Mouse (Mus musculus) kidney, embryonic 15.5 days (tissue): ENCODE measurements around the gene Cops2. TPM values are rescaled to one million over a fixed set of nuclear protein-coding genes. Genes with fewer than 3 reads are reported as not detected.

Experiments used
- ATAC-seq: fragments of 200-750 bp; cut with Nextera tagmentation; replicated peaks from 2 replicates; pipeline ENCODE4 v1.8.0; 2017; ENCODE audit warnings: moderate TSS enrichment; ENCODE audit not compliant: low FRiP score
- H3K27ac ChIP-seq: fragments of 300-500 bp; sonication (generic); 2 replicates; pipeline ENCODE4 v1.5.1; 2015; ENCODE audit warnings: mild to moderate bottlenecking, inconsistent platforms
- H3K27me3 ChIP-seq: fragments of 300-500 bp; sonication (generic); 2 replicates; pipeline ENCODE4 v1.6.1; 2015; ENCODE audit warnings: inconsistent platforms
- H3K36me3 ChIP-seq: fragments of 300-500 bp; sonication (generic); 2 replicates; pipeline ENCODE4 v1.6.1; 2015; ENCODE audit warnings: inconsistent platforms
- H3K4me1 ChIP-seq: fragments of 300-500 bp; sonication (generic); 2 replicates; pipeline ENCODE4 v1.6.1; 2015; ENCODE audit warnings: inconsistent platforms
- H3K4me2 ChIP-seq: fragments of 300-500 bp; sonication (generic); 2 replicates; pipeline ENCODE4 v1.6.1; 2015; ENCODE audit warnings: moderate library complexity, mild to moderate bottlenecking, inconsistent platforms
- H3K4me3 ChIP-seq: fragments of 300-500 bp; sonication (generic); replicated peaks from 2 replicates; pipeline ENCODE4 v1.5.1; 2015; ENCODE audit warnings: mild to moderate bottlenecking, inconsistent platforms
- H3K9ac ChIP-seq: fragments of 300-500 bp; sonication (generic); 2 replicates; pipeline ENCODE4 v1.6.1; 2015; ENCODE audit warnings: mild to moderate bottlenecking, inconsistent platforms
- H3K9me3 ChIP-seq: fragments of 300-500 bp; sonication (generic); replicated peaks from 2 replicates; pipeline ENCODE4 v1.6.1; 2016; ENCODE audit warnings: inconsistent platforms
- WGBS: fragments of 180-500 bp; shearing (Covaris S2); methylation state at CpG from one replicate; pipeline ENCODE4 v1.1.7; 2015; ENCODE audit warnings: mixed read lengths; 5-methylcytosine and 5-hydroxymethylcytosine counted together
- polyA plus RNA-seq: library from polyadenylated mRNA; unstranded; fragments of >200 nt; fragmentation: Nextera tagmentation; extraction: Ambion mirVana; gene quantifications from 2 replicates; pipeline ENCODE4 v1.2.1, GENCODE M21; 2015

Cops2 gene
- polyA plus RNA-seq, 1 experiment from 2014 or later = 80.0 TPM

DNA sequence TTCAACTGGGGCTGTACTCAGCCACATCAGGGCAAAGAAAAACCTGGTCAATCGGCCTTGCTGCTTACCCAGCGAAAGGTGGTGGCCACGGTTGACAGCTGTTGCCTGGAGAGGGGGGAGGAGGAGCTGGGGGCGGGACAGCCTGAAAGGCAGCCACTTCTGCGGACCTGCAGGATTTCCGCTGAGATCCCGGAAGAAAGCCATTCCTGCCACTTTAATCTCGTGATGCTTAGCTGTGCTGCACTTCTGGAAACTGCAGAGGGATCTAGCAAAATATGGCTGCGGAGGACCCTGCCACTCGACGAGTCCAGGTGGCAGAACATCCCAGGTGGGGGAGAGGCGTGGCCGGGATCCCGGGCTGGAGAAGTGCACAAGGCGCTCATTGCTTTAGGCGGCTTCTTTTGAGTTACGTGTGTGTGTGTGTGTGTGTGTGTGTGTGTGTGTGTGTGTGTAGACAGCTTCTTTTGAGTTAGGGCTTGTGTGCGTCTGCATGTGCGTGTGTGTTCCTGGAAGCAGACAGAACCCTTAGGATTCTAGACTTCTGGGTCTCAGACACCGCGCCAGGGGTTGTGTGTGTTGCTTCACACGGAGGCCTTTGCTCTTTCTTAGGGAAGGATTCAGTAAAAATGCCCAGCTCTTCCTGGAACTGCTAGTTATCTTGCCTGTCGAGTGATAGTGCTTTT is 7.3 kb upstream of the Cops2 start:
- H3K4me3 ChIP-seq = peak overlapping the region; percentile 70
- peak overlapping the region; percentile 70 for H3K9ac ChIP-seq
- peak overlapping the region; percentile 80 for H3K4me2 ChIP-seq
- WGBS = 3% methylated on average over 23 of the region's 23 CpGs
- no peaks in the 10 kb centered on the region for H3K27me3 ChIP-seq
- H3K9me3 ChIP-seq = no peaks in the 10 kb centered on the region
- H3K4me1 ChIP-seq = peaks cover 18% of the 10 kb centered on the region
- peak overlapping the region; percentile 56 for H3K27ac ChIP-seq
- ATAC-seq = peak; percentile 91
- 0 out of 2 replicates have a peak, but pooled peaks cover 3% of the 10 kb centered on the region for H3K36me3 ChIP-seq

DNA sequence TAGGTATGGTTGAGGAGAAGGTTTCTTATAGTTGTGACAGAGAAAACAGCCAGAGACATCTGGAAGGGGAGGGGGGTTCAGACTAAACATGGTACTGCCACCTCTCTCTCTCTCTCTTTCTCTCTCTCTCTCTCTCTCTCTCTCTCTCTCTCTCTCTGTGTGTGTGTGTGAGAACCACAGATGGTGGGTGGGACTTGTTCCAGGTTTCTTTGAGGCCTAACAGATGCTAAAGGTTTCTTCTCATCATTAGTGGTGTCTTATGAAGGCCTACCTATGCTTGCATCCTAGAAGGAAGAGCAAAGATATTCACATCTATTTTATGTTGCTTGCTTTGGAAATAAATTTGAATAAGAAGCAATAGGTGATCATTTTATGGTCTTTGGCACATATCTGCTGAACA is 6.6 kb upstream of the Cops2 start:
- peak overlapping the region; percentile 56; the same call in 1 of the 2 replicates for H3K27ac ChIP-seq
- ATAC-seq = no peak

DNA sequence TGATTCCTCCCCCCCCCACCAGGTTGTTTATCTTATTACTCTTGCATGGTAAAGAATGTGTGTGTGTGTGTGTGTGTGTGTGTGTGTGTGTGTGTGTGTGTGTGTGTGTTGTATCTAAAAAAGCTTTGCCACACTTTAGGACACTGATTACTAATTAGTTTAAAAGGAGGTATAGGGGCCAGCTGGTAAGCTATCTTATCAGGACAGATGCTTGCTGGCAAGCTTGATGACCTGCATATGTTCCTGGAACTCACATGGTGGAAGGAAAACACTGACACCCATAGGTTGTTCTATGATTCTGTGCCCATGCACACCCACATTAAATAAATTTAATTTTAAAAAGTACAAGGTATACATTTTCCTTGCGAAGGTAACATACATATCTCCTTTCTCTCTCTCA is 5.6 kb upstream of the Cops2 start:
- 81% methylated on average over 1 of the region's 1 CpGs for WGBS
- no peak overlapping the region for H3K9ac ChIP-seq
- no peak overlapping the region for H3K4me3 ChIP-seq
- H3K36me3 ChIP-seq = 0 out of 2 replicates have a peak, but pooled peaks cover 3% of the 10 kb centered on the region
- H3K4me1 ChIP-seq = peaks cover 18% of the 10 kb centered on the region
- ATAC-seq = no peak
- no peaks in the 10 kb centered on the region for H3K9me3 ChIP-seq
- H3K27me3 ChIP-seq = no peaks in the 10 kb centered on the region
- no peak overlapping the region for H3K4me2 ChIP-seq
- no peak overlapping the region for H3K27ac ChIP-seq

More for the DNA sequence above, 6.6 kb upstream of the Cops2 start:
- H3K4me3 ChIP-seq = peak overlapping the region; percentile 70
- no peaks in the 10 kb centered on the region for H3K27me3 ChIP-seq
- peak overlapping the region; percentile 80 for H3K4me2 ChIP-seq
- no peaks in the 10 kb centered on the region for H3K9me3 ChIP-seq
- 0 out of 2 replicates have a peak, but pooled peaks cover 3% of the 10 kb centered on the region for H3K36me3 ChIP-seq
- H3K4me1 ChIP-seq = peaks cover 18% of the 10 kb centered on the region
- no peak overlapping the region for H3K9ac ChIP-seq

DNA sequence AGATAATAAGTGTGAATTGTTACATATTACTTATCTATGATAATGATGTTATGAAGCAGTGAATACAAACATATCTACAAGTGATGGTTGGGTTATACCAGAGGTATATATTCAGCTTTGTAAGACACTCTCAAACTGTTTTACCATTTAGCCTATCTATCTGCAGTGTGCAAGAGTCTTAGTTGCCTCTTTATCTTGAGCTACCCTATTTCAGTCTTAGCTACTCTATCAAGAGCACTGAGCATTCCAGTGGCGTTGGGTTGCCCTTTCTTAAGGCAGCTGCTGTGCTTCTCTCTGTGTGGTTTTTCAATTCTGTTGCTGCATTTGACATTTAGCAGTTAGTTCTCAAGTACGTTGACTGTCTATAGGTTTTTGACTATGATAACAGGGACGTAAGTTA is 4.9 kb upstream of the Cops2 start:
- Histone ChIP-seq H3K4me3 (no peak overlapping the region), H3K36me3 (no peaks in the 10 kb centered on the region), H3K9me3 (no peaks in the 10 kb centered on the region), H3K27ac (no peak overlapping the region), H3K9ac (no peak overlapping the region), H3K4me2 (no peak overlapping the region), H3K27me3 (no peaks in the 10 kb centered on the region), H3K4me1 (peaks cover 18% of the 10 kb centered on the region)
- WGBS = 80% methylated on average over 3 of the region's 3 CpGs
- ATAC-seq = no peak

DNA sequence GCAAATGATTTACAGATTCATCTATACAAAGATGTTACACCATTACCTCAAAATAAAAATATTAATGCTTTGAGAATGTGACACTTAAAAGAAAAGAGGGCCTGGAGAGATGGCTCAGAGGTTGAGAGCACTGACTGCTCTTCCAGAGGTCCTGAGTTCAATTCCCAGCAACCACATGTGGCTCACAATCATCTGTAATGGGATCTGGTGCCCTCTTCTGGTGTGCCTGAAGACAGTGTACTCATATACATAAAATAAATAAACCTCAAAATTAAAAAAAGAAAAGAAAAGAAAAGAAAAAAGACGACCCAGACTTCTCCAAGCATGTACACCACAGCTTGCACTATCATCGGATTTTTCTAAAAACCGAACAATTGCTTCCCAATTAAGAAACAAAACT is 1.2 kb downstream of the Cops2 start:
- Histone ChIP-seq H3K4me2 (peak overlapping the region; percentile 62), H3K27me3 (no peaks in the 10 kb centered on the region), H3K9ac (no peak overlapping the region), H3K36me3 (no peaks in the 10 kb centered on the region), H3K27ac (no peak overlapping the region), H3K9me3 (no peaks in the 10 kb centered on the region), H3K4me1 (peaks cover 12% of the 10 kb centered on the region; the same call in 1 of the 2 replicates), H3K4me3 (peak overlapping the region; percentile 85)
- 47% methylated on average over 3 of the region's 3 CpGs for WGBS
- no peak for ATAC-seq

DNA sequence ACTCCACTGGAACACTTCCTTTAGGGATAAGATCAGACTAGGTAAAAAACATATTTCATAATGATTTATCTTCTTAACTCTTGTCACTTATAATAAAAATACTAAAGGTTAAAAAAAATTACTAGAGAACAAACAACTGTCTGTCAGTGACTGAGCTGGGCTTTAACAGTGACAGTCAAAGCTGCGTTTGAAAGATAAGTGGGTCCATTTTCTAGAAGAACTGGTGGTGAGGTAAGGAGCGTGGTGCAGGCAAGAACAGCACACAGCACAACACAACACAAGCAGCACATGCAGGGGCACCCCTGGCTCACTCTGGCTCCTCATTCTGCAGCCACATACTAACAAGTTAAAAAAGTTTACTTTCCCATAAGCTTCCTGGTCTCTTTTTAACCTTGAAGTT is 7.7 kb downstream of the Cops2 start:
- Histone ChIP-seq H3K27ac (no peak overlapping the region), H3K9me3 (no peaks in the 10 kb centered on the region), H3K36me3 (peaks cover 26% of the 10 kb centered on the region), H3K4me1 (peaks cover 4% of the 10 kb centered on the region; the same call in 1 of the 2 replicates), H3K27me3 (no peaks in the 10 kb centered on the region), H3K9ac (no peak overlapping the region), H3K4me3 (no peak overlapping the region), H3K4me2 (no peak overlapping the region)
- 77% methylated on average over 2 of the region's 2 CpGs for WGBS
- no peak for ATAC-seq

DNA sequence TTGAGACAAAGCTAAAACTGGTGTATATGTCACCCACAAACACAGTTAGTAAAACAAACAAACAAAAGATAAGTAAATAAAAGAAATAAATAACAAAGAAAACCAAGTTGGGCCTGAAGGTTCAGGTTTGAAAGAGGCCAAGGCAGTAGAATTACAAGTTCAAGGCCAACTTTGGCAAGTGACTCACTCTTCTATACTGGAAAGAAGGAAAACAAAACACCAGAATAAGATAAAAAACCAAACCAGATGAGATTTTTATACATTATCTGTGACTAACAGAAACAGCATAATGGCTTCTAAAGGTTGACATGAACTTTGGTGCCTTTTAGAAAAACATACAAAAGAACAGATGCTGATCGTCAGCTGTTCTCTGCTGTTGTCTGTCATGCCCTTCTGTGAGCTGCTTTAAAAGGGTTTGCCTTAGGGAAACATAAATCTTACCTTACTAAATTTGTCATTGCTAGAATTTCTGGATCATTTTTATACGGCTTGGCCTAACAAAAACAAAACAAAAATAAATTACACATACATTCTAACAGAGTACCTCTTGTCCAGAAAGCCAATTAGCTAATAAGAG is 20.1 kb downstream of the Cops2 start:
- Histone ChIP-seq H3K4me1 (no peaks in the 10 kb centered on the region), H3K9ac (no peak overlapping the region), H3K36me3 (peaks cover 78% of the 10 kb centered on the region), H3K9me3 (no peaks in the 10 kb centered on the region), H3K4me3 (no peak overlapping the region), H3K4me2 (no peak overlapping the region), H3K27ac (no peak overlapping the region), H3K27me3 (no peaks in the 10 kb centered on the region)
- WGBS = 54% methylated on average over 2 of the region's 2 CpGs
- no peak for ATAC-seq

DNA sequence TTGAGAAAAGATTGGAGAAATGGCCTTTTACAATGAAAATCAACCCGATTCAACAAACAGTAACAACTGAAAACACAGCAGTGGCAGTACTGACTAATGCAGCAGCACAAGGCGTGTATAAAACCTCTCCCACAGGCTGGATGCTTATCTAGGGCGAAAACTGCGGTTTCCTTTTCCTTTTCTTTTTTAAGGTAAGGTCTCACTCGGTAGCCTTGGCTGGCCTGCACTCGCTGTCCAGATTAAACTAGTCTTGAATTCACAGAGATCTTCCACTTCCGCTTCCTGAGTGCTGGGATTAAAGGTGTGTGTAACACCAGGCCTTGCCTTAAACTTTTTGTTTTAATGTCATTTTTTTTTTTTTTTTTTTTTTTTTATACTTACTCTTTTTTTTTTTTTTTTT is 20.8 kb downstream of the Cops2 start:
- ATAC-seq = no peak
- H3K9me3 ChIP-seq = no peaks in the 10 kb centered on the region
- H3K27ac ChIP-seq = no peak overlapping the region
- peaks cover 79% of the 10 kb centered on the region for H3K36me3 ChIP-seq
- H3K4me3 ChIP-seq = no peak overlapping the region
- no peaks in the 10 kb centered on the region for H3K4me1 ChIP-seq
- 93% methylated on average over 7 of the region's 7 CpGs for WGBS
- no peak overlapping the region for H3K9ac ChIP-seq
- H3K4me2 ChIP-seq = no peak overlapping the region
- no peaks in the 10 kb centered on the region for H3K27me3 ChIP-seq

DNA sequence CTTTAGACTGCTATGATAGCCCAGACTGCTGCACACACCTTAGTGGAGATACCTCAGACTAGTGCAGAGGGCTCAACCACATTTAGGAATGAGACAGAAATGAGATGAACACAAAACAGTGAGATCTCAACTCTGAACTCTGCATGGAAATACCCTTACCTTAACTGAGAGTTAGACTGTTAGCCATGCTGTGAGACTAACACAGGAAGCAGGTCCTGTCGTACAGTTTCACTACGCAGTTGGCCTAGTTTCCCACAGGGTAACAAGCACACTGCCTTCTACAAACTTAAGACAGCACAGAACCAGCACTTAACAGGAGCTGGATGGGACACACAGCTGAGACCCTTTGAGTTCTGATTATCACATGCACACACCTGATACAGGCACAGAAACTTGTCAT is 29.0 kb downstream of the Cops2 start:
- Histone ChIP-seq H3K9ac (no peak overlapping the region), H3K9me3 (no peaks in the 10 kb centered on the region), H3K27ac (no peak overlapping the region), H3K27me3 (no peaks in the 10 kb centered on the region), H3K4me2 (no peak overlapping the region), H3K4me3 (no peak overlapping the region), H3K36me3 (peaks cover 65% of the 10 kb centered on the region), H3K4me1 (no peaks in the 10 kb centered on the region)
- WGBS = 97% methylated on average over 2 of the region's 2 CpGs
- ATAC-seq = no peak

DNA sequence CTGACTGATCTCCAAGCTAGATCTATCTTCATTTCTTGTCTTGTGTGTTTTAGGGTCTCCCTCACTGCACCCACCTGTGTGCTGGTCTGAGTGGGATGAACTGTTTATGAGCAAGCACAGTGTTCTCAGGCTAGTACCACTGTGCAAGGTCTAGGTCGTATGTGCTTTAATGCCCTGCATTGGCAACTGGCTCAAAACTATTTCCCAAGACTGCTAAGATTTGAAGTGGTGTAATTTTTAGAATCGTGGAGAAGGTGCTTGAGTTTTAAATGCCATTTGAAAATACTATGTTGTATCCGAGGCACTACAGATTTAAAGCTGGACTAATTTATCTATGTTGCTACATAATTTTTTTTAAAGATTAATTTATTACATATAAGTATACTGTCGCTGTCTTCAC is 31.0 kb downstream of the Cops2 start:
- H3K36me3 ChIP-seq = peaks cover 45% of the 10 kb centered on the region
- H3K9ac ChIP-seq = no peak overlapping the region
- 90% methylated on average over 4 of the region's 4 CpGs for WGBS
- no peaks in the 10 kb centered on the region for H3K4me1 ChIP-seq
- H3K4me2 ChIP-seq = no peak overlapping the region
- H3K27ac ChIP-seq = no peak overlapping the region
- no peak for ATAC-seq
- no peaks in the 10 kb centered on the region for H3K9me3 ChIP-seq
- H3K4me3 ChIP-seq = no peak overlapping the region
- no peaks in the 10 kb centered on the region for H3K27me3 ChIP-seq

DNA sequence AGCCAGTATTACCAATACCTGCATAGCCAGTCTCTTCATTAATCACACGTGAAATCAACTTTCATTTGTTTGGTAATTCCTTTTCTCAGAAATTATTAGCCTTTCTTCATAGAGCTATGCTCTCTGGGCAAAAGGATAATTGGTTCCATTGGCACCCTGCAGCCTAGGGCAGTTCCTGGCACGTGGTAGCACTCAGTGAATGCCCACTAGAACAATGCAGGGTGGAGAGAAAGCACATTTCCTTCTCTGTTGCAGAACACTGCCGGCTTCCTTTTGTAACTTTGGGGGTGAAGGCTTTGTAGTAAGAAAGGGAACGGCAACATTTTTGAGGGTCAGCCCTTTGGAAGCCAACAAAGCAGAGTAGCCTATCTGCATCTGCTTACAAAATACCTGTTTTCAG is 32.7 kb downstream of the Cops2 start:
- Histone ChIP-seq H3K27ac (no peak overlapping the region), H3K36me3 (peaks cover 30% of the 10 kb centered on the region), H3K9ac (no peak overlapping the region), H3K9me3 (no peaks in the 10 kb centered on the region), H3K4me3 (no peak overlapping the region), H3K4me2 (no peak overlapping the region), H3K4me1 (no peaks in the 10 kb centered on the region), H3K27me3 (no peaks in the 10 kb centered on the region)
- no peak for ATAC-seq
- whole genome bisulfite sequencing = 73% methylated on average over 4 of the region's 4 CpGs

DNA sequence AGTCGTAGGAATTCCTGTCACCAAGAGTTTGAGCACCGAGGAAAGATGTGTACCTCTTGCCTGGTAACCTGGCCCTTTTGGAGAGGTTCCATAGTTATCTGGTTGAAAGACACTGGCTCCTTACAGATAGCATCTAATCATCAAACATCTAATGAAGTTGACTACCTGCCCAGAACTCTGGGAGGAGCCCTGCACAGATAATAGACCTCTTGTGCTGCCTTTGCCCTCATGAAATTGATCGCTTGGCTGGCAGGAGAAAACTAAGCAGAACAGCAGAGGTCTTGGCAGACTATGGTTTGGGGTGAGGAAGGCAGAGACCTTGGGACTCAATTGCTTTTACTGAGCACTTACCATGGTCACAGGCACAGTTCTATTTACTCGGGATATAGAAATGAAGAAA is 38.5 kb downstream of the Cops2 start:
- H3K36me3 ChIP-seq = no peaks in the 10 kb centered on the region
- H3K9ac ChIP-seq = no peak overlapping the region
- no peak overlapping the region for H3K27ac ChIP-seq
- no peak overlapping the region for H3K4me2 ChIP-seq
- no peak overlapping the region for H3K4me3 ChIP-seq
- 89% methylated on average over 4 of the region's 4 CpGs for WGBS
- ATAC-seq = no peak
- H3K27me3 ChIP-seq = no peaks in the 10 kb centered on the region
- no peaks in the 10 kb centered on the region for H3K4me1 ChIP-seq
- no peaks in the 10 kb centered on the region for H3K9me3 ChIP-seq
